Mouse (Mus musculus) liver, postnatal 0 days (tissue): ENCODE measurements around the gene Zdhhc18. TPM values are rescaled to one million over a fixed set of nuclear protein-coding genes. Genes with fewer than 3 reads are reported as not detected.
A peak's percentile ranks its signal among the peaks of the same experiment; 100 is the strongest.

ENCODE experiments used
- ATAC-seq: fragments of 200-750 bp; cut with Nextera tagmentation; 2 replicates; pipeline ENCODE4 v1.8.0; 2017; ENCODE audit warnings: mild to moderate bottlenecking, moderate library complexity
- DNase-seq: peaks from one replicate; pipeline ENCODE4 v3.0.0-alpha.2; 2016
- H3K27ac ChIP-seq: fragments of 300-500 bp; sonication (generic); 2 replicates; pipeline ENCODE4 v1.5.1; 2014; ENCODE audit warnings: antibody characterized with exemption, moderate library complexity, mild to moderate bottlenecking, low read depth
- H3K27me3 ChIP-seq: fragments of 300-500 bp; sonication (generic); 2 replicates; pipeline ENCODE4 v1.6.1; 2014; ENCODE audit warnings: low read length, control low read depth, mixed read lengths; ENCODE audit not compliant: insufficient read depth
- H3K36me3 ChIP-seq: fragments of 300-500 bp; sonication (generic); replicated peaks from 2 replicates; pipeline ENCODE4 v1.6.1; 2014; ENCODE audit warnings: mild to moderate bottlenecking, control low read depth, low read length, moderate library complexity, mixed read lengths; ENCODE audit not compliant: insufficient read depth
- H3K4me1 ChIP-seq: fragments of 300-500 bp; sonication (generic); 2 replicates; pipeline ENCODE4 v1.6.1; 2014; ENCODE audit warnings: antibody characterized with exemption, mild to moderate bottlenecking, control low read depth; ENCODE audit not compliant: insufficient read depth
- H3K4me2 ChIP-seq: fragments of 300-500 bp; sonication (generic); 2 replicates; pipeline ENCODE4 v1.6.1; 2014; ENCODE audit warnings: low read depth, mild to moderate bottlenecking, low read length, moderate library complexity, mixed read lengths
- H3K4me3 ChIP-seq: fragments of 300-500 bp; sonication (generic); 2 replicates; pipeline ENCODE4 v1.5.1; 2014; ENCODE audit warnings: low read depth, low read length
- H3K9ac ChIP-seq: fragments of 300-500 bp; sonication (generic); replicated peaks from 2 replicates; pipeline ENCODE4 v1.6.1; 2014; ENCODE audit warnings: mild to moderate bottlenecking, moderate library complexity
- H3K9me3 ChIP-seq: fragments of 300-500 bp; sonication (generic); 2 replicates; pipeline ENCODE4 v1.6.1; 2016; ENCODE audit warnings: mild to moderate bottlenecking, control low read depth, low read length, mixed read lengths
- CTCF ChIP-seq: sonication (generic); IDR thresholded peaks from 2 replicates; pipeline ENCODE4 v1.5.1; 2016; ENCODE audit warnings: antibody characterized with exemption, low read depth
- EP300 ChIP-seq: IDR thresholded peaks from 2 replicates; pipeline ENCODE4 v1.6.1; 2016; ENCODE audit warnings: antibody characterized with exemption, low read depth, mild to moderate bottlenecking
- WGBS: fragments of 180-500 bp; shearing (Covaris S2); extraction: QIAGEN DNeasy Blood & Tissue Kit; methylation state at CpG from one replicate; pipeline ENCODE4 v1.1.7; 2014; ENCODE audit not compliant: insufficient replicate concordance; 5-methylcytosine and 5-hydroxymethylcytosine counted together
- polyA plus RNA-seq: library from polyadenylated mRNA; unstranded; fragments of >200 nt; fragmentation: Nextera tagmentation; extraction: Ambion mirVana; gene quantifications from 2 replicates; pipeline ENCODE4 v1.2.1, GENCODE M21; 2015

Gene Zdhhc18
- polyA plus RNA-seq, 1 experiment from 2014 or later = 2.6 TPM

GRCm38 (mm10) chr4:133592570-133592969 lies 57.4 kb downstream of the Zdhhc18 start:
- H3K36me3 ChIP-seq = peaks cover 35% of the 10 kb centered on the region
- no peaks in the 10 kb centered on the region; the same call in 1 of the 2 replicates for H3K4me1 ChIP-seq
- no peaks in the 10 kb centered on the region for H3K9me3 ChIP-seq
- no peak overlapping the region for H3K4me3 ChIP-seq
- H3K4me2 ChIP-seq = no peak overlapping the region
- WGBS = 27% methylated on average over 7 of the region's 7 CpGs
- no peak overlapping the region for H3K9ac ChIP-seq
- DNase-seq = peak; percentile 83
- peak; percentile 95 for TF ChIP-seq CTCF
- TF ChIP-seq EP300 = no peak
- no peaks in the 10 kb centered on the region for H3K27me3 ChIP-seq
- peak; percentile 47; the same call in 1 of the 2 replicates for ATAC-seq
- no peak overlapping the region for H3K27ac ChIP-seq

DNA sequence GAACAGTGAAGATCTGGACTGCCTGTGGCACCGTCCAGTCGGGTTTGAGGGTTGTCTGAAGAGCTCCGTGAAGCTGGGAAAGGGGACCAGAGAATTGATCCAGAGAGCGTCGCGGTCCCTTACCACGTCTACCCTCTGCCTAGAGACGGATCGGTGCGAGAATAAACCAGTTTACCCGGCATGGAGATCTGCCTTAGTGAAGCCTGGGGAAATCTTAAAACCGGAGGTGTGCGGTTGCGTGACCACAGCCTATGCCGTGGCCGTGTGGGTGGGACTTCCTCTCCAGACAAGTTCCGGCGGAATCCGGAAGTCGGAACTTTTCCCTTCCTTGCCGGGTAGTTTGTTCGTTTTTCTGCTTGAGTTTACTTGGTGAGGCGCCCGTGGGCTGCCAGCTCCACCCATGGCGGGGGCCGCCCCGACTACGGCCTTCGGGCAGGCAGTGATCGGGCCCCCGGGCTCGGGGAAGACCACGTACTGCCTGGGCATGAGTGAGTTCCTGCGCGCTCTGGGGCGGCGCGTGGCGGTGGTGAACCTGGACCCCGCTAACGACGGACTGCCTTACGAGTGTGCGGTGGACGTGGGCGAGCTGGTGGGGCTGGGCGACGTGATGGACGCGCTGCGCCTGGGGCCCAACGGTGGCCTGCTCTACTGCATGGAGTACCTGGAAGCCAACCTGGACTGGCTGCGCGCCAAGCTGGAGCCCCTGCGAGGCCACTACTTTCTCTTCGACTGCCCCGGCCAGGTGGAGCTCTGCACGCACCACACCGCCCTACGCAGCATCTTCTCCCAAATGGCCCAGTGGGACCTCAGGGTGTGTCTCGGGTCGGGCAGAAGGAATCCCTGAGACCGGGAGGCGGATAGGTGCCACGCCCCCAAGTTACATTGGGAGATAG lies 65.6 kb downstream of the Zdhhc18 start, which contains the start of gene Gpn2:
Gene Gpn2 (plus strand): TSS at position 304 of the 893 bp plus-strand sequence.
- TF ChIP-seq CTCF (no peak), EP300 (0 out of 2 replicates have a peak, but pooled peaks have one; percentile 9)
- H3K9ac ChIP-seq = peak within 1 kb of the TSS; percentile 84
- H3K9me3 ChIP-seq = no peaks in the 10 kb centered on the region
- peaks cover 42% of the 10 kb centered on the region for H3K36me3 ChIP-seq
- H3K27ac ChIP-seq = peak within 1 kb of the TSS; percentile 90
- 1% methylated on average over 64 of the region's 65 CpGs for WGBS
- peaks cover 14% of the 10 kb centered on the region for H3K4me1 ChIP-seq
- peak within 1 kb of the TSS; percentile 93 for H3K4me3 ChIP-seq
- DNase-seq = peak; percentile 88
- H3K4me2 ChIP-seq = peak within 1 kb of the TSS; percentile 100
- no peaks in the 10 kb centered on the region for H3K27me3 ChIP-seq
- ATAC-seq = peak; percentile 90

GRCm38 (mm10) chr4:133583690-133584058 lies 66.3 kb downstream of the Zdhhc18 start:
- TF ChIP-seq CTCF (no peak), EP300 (no peak)
- DNase-seq (no peak), ATAC-seq (peak; percentile 43)
- peak overlapping the region; percentile 100 for H3K4me2 ChIP-seq
- 45% methylated on average over 6 of the region's 6 CpGs for WGBS
- no peaks in the 10 kb centered on the region for H3K9me3 ChIP-seq
- H3K36me3 ChIP-seq = peaks cover 40% of the 10 kb centered on the region
- peak overlapping the region; percentile 90 for H3K27ac ChIP-seq
- peak overlapping the region; percentile 93 for H3K4me3 ChIP-seq
- peak overlapping the region; percentile 84 for H3K9ac ChIP-seq
- peaks cover 14% of the 10 kb centered on the region for H3K4me1 ChIP-seq
- no peaks in the 10 kb centered on the region for H3K27me3 ChIP-seq

DNA sequence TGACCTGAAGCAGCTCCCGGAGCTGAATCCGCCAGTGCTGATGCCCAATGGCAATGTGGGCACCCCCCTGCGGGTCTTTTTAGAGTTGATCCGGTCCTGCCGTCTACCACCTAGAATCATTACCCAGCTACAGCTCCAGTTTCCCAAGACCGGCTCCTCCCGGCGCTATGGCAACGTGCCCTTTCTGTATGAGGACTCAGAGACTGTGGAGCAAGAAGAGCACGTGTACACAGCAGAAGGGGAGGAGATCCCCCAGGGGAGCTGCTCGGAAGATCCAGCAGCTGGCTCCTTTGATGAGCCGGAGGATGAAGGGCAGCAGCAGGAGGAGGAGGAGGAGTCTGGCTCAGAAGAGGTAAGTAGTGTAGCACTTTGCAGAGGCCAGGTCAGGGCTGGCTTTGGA lies 72.0 kb downstream of the Zdhhc18 start:
- no peak for DNase-seq
- Histone ChIP-seq H3K4me3 (no peak overlapping the region), H3K9me3 (no peaks in the 10 kb centered on the region), H3K4me1 (peaks cover 11% of the 10 kb centered on the region), H3K36me3 (peaks cover 32% of the 10 kb centered on the region), H3K27ac (no peak overlapping the region), H3K4me2 (no peak overlapping the region), H3K27me3 (no peaks in the 10 kb centered on the region), H3K9ac (no peak overlapping the region)
- no peak for ATAC-seq
- WGBS = 81% methylated on average over 12 of the region's 12 CpGs
- TF ChIP-seq EP300 (no peak), CTCF (no peak)

GRCm38 (mm10) chr4:133574843-133575202 lies 75.1 kb downstream of the Zdhhc18 start:
- WGBS = under 1% methylated on average over 41 of the region's 41 CpGs
- Histone ChIP-seq H3K4me1 (peaks cover 11% of the 10 kb centered on the region), H3K9me3 (no peaks in the 10 kb centered on the region), H3K27me3 (no peaks in the 10 kb centered on the region), H3K4me3 (peak overlapping the region; percentile 90), H3K36me3 (peaks cover 17% of the 10 kb centered on the region), H3K4me2 (peak overlapping the region; percentile 94), H3K9ac (peak overlapping the region; percentile 91), H3K27ac (peak overlapping the region; percentile 78)
- peak; percentile 37 for ATAC-seq
- TF ChIP-seq EP300 (no peak), CTCF (no peak)
- no peak for DNase-seq

- Histone ChIP-seq H3K4me2 (peak within 1 kb of the TSS; percentile 94), H3K27ac (peak within 1 kb of the TSS; percentile 78), H3K36me3 (peaks cover 12% of the 10 kb centered on the region; the same call in 1 of the 2 replicates), H3K27me3 (no peaks in the 10 kb centered on the region), H3K4me1 (peaks cover 11% of the 10 kb centered on the region), H3K9ac (peak within 1 kb of the TSS; percentile 91), H3K9me3 (no peaks in the 10 kb centered on the region), H3K4me3 (peak within 1 kb of the TSS; percentile 90)
- whole genome bisulfite sequencing = 5% methylated on average over 44 of the region's 44 CpGs
- TF ChIP-seq EP300 (peak; percentile 84), CTCF (peak; percentile 39)
- DNase-seq = peak; percentile 93
- peak; percentile 75 for ATAC-seq
These were observed 75.7 kb downstream of the Zdhhc18 start, which contains the start of gene Gpatch3 for GRCm38 (mm10) chr4:133574070-133574842. TSS of gene Gpatch3 (plus strand) at chr4:133574745.
